In genomic region chr4:56864417-56865001, GRCm38 (mm10) we compare ENCODE assay signal across 8 mouse cellular contexts. TPM values are rescaled to one million over a fixed set of nuclear protein-coding genes. Genes with fewer than 3 reads are reported as not detected.
A peak's percentile ranks its signal among the peaks of the same experiment; 100 is the strongest.
DNase-seq lines count a peak whose midpoint lies in the region; ATAC-seq and TF ChIP-seq lines count a peak whose summit lies in the region.

No protein-coding gene starts in this region.

- ATAC-seq in forebrain, embryonic 12.5 days (ENCODE audit: low FRiP score), result peak; percentile 77
- ATAC-seq in hindbrain, postnatal 0 days, result peak; percentile 72
- ATAC-seq in megakaryocyte-erythroid progenitor cell, adult 5-6 weeks (replicated peaks; ENCODE audit: low FRiP score, low TSS enrichment, poor library complexity, severe bottlenecking), result peak; percentile 25; the same call in 1 of the 2 replicates
- peak; percentile 66 for ATAC-seq in stomach, postnatal 0 days (ENCODE audit: low FRiP score, low TSS enrichment)

- peaks cover 20% of the 10 kb centered on the region for H3K4me1 ChIP-seq in forebrain, embryonic 12.5 days
- peaks cover 13% of the 10 kb centered on the region for H3K4me1 ChIP-seq in hindbrain, postnatal 0 days (ENCODE audit: insufficient read depth, low read length)
- H3K4me1 ChIP-seq in stomach, postnatal 0 days (replicated peaks; ENCODE audit: control insufficient read depth, insufficient read depth), result no peaks in the 10 kb centered on the region

- no peaks in the 10 kb centered on the region for H3K9me3 ChIP-seq in forebrain, embryonic 12.5 days
- H3K9me3 ChIP-seq in hindbrain, postnatal 0 days (ENCODE audit: low read length), result no peaks in the 10 kb centered on the region
- no peaks in the 10 kb centered on the region for H3K9me3 ChIP-seq in stomach, postnatal 0 days (ENCODE audit: control insufficient read depth, low read length)

- no peak for TF ChIP-seq EP300 in stomach, postnatal 0 days (optimal IDR thresholded peaks at IDR 0.05)

- intact Hi-C loops in left cerebral cortex, postnatal 4 days (cut with DNase I), result no loop called here

- peak; percentile 45 for DNase-seq in kidney, adult 11 months
- no peak for DNase-seq in kidney, adult 18-20 months
- DNase-seq in adrenal gland, postnatal 10 days, result peak; percentile 59
- peak; percentile 65 for DNase-seq in hindbrain, postnatal 0 days (ENCODE audit: low spot score)
- peak; percentile 39 for DNase-seq in left cerebral cortex, postnatal 4 days
- DNase-seq in stomach, postnatal 0 days (ENCODE audit: low spot score), result no peak

- TF ChIP-seq CTCF in hindbrain, postnatal 0 days (IDR thresholded peaks at IDR 0.05; ENCODE audit: low read depth), result no peak
- peak; percentile 43; the same call in 1 of the 2 replicates for TF ChIP-seq CTCF in stomach, postnatal 0 days (IDR thresholded peaks at IDR 0.05; ENCODE audit: low read depth)

- peak overlapping the region; percentile 76 for H3K4me2 ChIP-seq in forebrain, embryonic 12.5 days
- peak overlapping the region; percentile 87 for H3K4me2 ChIP-seq in hindbrain, postnatal 0 days (ENCODE audit: low read depth, low read length)
- peak overlapping the region; percentile 97 for H3K4me2 ChIP-seq in stomach, postnatal 0 days (replicated peaks; ENCODE audit: low read depth)

- peak overlapping the region; percentile 81; the same call in 1 of the 2 replicates for H3K27ac ChIP-seq in forebrain, embryonic 12.5 days
- peak overlapping the region; percentile 92 for H3K27ac ChIP-seq in hindbrain, postnatal 0 days
- H3K27ac ChIP-seq in stomach, postnatal 0 days (replicated peaks), result peak overlapping the region; percentile 87

- no peaks in the 10 kb centered on the region for H3K27me3 ChIP-seq in forebrain, embryonic 12.5 days
- no peaks in the 10 kb centered on the region for H3K27me3 ChIP-seq in hindbrain, postnatal 0 days (ENCODE audit: insufficient read depth, low read length)
- no peaks in the 10 kb centered on the region for H3K27me3 ChIP-seq in stomach, postnatal 0 days (ENCODE audit: control insufficient read depth, insufficient read depth, low read length)

- WGBS in forebrain, embryonic 12.5 days, result 0% methylated on average over 43 of the region's 49 CpGs
- under 1% methylated on average over 49 of the region's 49 CpGs for WGBS in hindbrain, postnatal 0 days
- WGBS in stomach, postnatal 0 days, result under 1% methylated on average over 49 of the region's 49 CpGs

- peak overlapping the region; percentile 90 for H3K4me3 ChIP-seq in forebrain, embryonic 12.5 days (replicated peaks)
- H3K4me3 ChIP-seq in hindbrain, postnatal 0 days (ENCODE audit: low read length), result peak overlapping the region; percentile 78
- peak overlapping the region; percentile 72 for H3K4me3 ChIP-seq in stomach, postnatal 0 days (ENCODE audit: low read depth, low read length)

- H3K9ac ChIP-seq in forebrain, embryonic 12.5 days, result peak overlapping the region; percentile 87
- peak overlapping the region; percentile 85 for H3K9ac ChIP-seq in hindbrain, postnatal 0 days (replicated peaks; ENCODE audit: low read length)
- peak overlapping the region; percentile 74 for H3K9ac ChIP-seq in stomach, postnatal 0 days (ENCODE audit: low read length)

- H3K36me3 ChIP-seq in forebrain, embryonic 12.5 days (replicated peaks), result no peaks in the 10 kb centered on the region
- H3K36me3 ChIP-seq in hindbrain, postnatal 0 days (ENCODE audit: insufficient read depth, low read length), result no peaks in the 10 kb centered on the region
- H3K36me3 ChIP-seq in stomach, postnatal 0 days (ENCODE audit: control insufficient read depth, insufficient read depth, low read length), result no peaks in the 10 kb centered on the region

RNA-seq across cellular contexts. Expression of gene Ctnnal1, which starts 0.5 kb away (rescaled TPM):
- total RNA-seq in adrenal gland, postnatal 10 days (2021), result 10 to 100 TPM; 17.0 to 18.6 TPM
- 26.6 and 28.6 TPM in 2 replicates for polyA plus RNA-seq in forebrain, embryonic 12.5 days (2016; fragmentation: Nextera tagmentation; extraction: Ambion mirVana)
- 9.5 and 16.3 TPM in 2 replicates for total RNA-seq in hindbrain, postnatal 0 days (2014; rRNA removed)
- 17.8 and 20.2 TPM in 2 replicates for polyA plus RNA-seq in hindbrain, postnatal 0 days (2015; fragmentation: Nextera tagmentation; extraction: Ambion mirVana)
- 10 to 100 TPM; 18.5 to 20.4 TPM for total RNA-seq in left cerebral cortex, postnatal 4 days (2021)
- 1.1 and 8.7 TPM in 2 replicates for total RNA-seq in megakaryocyte-erythroid progenitor cell, adult 5-6 weeks (2014; fragmentation: Nextera tagmentation)
- total RNA-seq in megakaryocyte-erythroid progenitor cell, adult 5-6 weeks (2017), result 5.6 and 7.6 TPM in 2 replicates
- 9.2 and 9.3 TPM in 2 replicates for polyA plus RNA-seq in stomach, postnatal 0 days (2015; fragmentation: Nextera tagmentation; extraction: Ambion mirVana)

Comparison
In these comparisons a context has a peak if more than half of its experiments do, and no peak if none do; other contexts are left out.
1. DNase-seq: peak in kidney, adult 11 months (single experiment), adrenal gland, postnatal 10 days (single experiment), hindbrain, postnatal 0 days (single experiment) and left cerebral cortex, postnatal 4 days (single experiment); none in kidney, adult 18-20 months (single experiment) and stomach, postnatal 0 days (single experiment).
2. ATAC-seq: peak in every context shown above with its lines; median percentile 77 in forebrain, embryonic 12.5 days; 72 in hindbrain, postnatal 0 days; 66 in stomach, postnatal 0 days; 25 in megakaryocyte-erythroid progenitor cell, adult 5-6 weeks.
3. Peak in every context shown above with its lines, with median percentiles within 50 percentile points of each other: H3K27ac ChIP-seq, H3K4me2 ChIP-seq, H3K4me3 ChIP-seq and H3K9ac ChIP-seq.